Mouse (Mus musculus) kidney, postnatal 36 days (tissue): ENCODE measurements around the gene Otop2.

Experiments used
- DNase-seq, 2 experiments: peaks; one replicate each; pipeline ENCODE4 v3.0.0; 2021 to 2022; ENCODE audit warnings: mixed read lengths in 2 of 2

Otop2 gene

DNA sequence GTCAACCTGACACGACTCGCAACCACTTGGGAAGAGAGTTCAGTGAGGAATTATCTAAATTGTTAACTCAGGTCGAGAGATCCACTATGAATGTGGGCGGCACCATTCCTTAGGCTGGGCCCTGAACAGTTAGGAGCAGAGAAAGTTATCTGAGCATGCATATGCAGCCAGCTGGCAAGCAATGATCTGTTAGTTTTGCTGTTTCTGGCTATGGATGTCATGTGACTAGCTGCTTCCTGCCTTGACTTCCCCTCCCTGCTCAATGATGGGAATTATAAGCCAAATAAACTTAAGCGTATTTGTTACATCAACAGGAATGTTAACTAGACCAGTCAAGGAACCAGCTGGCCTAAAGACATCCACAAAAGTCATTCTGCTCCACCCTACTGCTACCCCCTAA lies 46.4 kb downstream of the Otop2 start:
- DNase-seq = no peak

GRCm38 (mm10) chr11:115354183-115354582 lies 47.2 kb downstream of the Otop2 start:
- DNase-seq = peak; percentile 61 to 80

DNA sequence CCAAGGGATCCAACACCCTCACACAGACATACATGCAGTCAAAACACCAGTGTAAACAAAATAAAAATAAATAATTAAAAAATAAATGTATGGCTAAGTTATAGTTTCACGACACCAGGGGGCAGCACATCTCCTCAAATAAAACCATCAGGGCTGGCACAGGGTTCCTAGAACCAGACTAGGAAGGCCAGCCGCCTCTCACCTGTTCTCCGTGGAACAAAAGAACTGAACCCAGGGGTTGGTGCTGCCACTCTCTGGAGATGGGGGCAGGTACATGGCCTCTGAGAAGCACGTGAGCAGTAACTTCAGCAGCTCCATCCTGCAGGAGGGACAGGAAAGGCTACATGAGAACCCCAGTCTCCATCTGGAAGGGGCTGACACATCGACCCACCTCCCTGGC lies 51.5 kb downstream of the Otop2 start:
- DNase-seq = peak; percentile 80 to 89

- no peak for DNase-seq
Measured at GRCm38 (mm10) chr11:115359293-115359692, 52.3 kb downstream of the Otop2 start.

DNA sequence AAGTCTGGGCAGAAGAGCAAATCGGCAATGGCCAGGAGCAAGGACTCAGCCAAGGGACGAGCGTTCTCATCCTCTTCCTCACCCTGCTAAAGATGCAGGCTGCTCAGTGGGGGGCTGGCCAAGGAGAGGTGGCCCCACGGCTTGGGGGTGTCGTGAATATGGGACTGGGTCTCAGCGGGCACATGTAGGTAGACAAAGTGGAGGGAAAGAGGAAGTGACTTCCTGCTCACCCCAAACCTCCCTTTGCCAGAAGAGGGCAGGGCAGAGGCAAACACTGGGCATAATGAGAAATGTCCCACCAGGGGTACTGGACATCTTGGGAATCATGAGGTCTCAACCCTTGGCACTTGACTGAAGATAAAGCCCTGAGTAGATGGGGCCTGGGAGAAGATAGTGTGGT lies 52.8 kb downstream of the Otop2 start:
- DNase-seq = no peak

DNA sequence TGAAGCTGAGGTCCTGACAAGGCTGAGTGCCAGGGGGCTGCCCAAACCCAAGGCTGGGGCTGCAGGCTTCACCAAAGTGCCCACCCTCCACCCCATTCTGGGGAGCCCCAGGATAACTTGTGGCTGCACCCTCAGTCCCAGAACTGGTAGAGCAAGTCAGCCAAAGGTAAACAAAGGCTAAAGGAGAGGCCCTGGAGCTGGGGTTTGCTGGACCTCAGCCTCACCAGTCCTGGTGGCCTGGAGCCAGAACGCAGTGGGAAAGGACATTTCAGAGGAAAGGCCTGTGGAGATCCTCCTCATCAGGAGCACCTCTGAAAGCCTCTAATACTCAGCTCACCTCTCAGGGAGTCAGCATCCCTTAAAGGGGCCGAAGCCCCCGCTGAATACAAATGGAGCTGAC lies 57.2 kb downstream of the Otop2 start:
- no peak for DNase-seq

- no peak for DNase-seq
Measured at GRCm38 (mm10) chr11:115366039-115366705, 59.2 kb downstream of the Otop2 start.

DNA sequence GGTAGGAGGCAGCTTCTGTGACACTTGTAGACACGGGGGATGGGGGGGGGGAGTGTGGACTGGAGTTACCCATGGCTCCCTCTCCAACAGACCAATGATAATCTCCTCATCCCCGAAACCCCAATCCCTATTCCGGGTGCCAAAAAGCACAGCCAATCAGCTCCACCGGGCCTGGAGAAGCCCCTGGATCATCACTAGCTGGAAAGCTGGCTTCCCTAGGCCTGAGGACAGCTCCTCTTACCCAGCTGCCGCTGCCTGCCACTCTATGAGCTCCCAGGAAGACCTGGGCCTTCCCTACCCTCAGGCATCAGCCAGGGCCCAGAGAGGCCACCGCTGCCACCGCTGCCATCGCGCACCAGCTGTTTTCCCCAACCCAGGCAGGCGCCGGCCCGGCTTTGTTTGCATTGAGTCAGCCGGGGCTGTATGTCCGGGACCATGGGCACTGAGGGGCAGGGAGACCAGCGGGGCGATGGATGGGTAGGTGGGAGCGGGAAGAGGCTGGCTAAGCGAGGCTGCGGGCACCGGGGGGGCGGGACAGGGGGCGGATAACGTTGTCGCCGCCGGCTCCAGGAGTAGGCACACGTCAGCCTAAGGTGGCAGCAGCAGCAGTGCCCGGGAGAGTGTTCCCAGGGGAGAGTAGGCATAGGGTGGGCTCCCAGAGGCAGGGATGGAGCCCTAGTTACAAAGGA lies 59.9 kb downstream of the Otop2 start:
- no peak for DNase-seq

DNA sequence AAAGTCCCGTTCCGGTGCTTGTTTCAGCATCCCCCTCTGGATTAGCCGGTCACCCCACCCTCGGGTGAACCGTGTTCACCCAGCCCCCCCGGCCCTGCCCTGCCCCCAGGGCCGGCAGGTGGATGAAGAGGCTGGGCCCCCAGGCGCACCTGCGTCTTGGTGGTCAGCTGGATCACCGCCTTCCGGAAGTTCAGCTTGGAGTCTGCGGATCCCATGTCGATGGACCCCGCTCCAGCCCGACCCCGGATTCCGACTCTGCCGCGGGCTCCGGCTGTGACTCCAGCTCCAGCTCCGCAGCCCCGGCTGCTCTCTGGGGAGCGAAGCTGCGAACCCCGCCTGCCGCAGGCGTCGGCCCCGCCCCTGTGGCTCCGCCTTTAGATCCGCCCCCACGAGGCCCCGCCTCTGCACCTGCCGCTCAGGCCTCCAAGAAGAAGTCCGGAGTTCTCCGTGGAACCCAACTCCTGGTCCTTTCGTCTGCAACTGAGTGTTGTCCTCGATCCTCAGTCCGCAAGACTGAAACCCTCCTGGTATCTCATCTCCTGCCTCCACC lies 60.5 kb downstream of the Otop2 start, which contains the start of gene Hid1:
TSS of gene Hid1 (minus strand) at position 362 of the 550 bp plus-strand sequence.
- peak; percentile 86 to 93 for DNase-seq

DNA sequence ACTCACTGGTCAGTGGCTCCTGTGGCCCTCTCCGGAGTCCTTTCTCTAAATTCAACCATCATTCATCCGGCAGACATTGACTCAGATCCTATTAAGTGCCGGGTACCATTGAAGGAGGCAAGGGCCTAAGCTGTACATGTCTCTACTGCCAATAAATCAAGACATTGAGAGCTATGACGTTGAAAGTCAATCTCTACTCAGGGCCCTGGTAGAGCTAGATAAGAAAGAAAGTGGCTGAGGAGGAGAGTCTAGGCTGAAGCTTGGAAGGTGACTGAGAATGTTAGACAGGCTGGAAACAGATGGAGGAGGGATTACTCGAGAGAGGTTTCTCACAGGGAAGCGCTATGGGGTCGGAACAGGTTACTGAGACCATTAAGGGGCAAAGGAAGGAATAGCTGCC lies 63.4 kb downstream of the Otop2 start:
- DNase-seq = no peak

GRCm38 (mm10) chr11:115371354-115371753 lies 64.4 kb downstream of the Otop2 start:
- DNase-seq = no peak

DNA sequence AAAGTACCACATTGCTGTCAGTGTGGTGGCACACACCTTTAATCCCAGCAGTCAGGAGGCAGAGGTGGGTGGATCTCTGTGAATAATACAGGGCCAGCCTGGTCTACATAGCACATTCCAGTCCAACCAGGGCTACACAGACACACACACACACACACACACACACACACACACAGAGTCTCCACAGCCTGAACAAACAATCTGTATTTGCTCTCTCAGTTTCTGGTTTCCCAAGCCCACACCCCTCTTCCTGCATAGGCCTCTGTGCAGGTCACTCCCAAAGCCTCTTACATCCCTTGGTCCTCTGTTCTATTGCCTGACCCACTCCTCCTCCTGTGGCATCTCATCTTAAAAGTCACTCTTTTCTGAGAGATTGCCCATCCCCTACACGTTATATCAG lies 65.1 kb downstream of the Otop2 start:
- DNase-seq = no peak

GRCm38 (mm10) chr11:115372737-115373136 lies 65.8 kb downstream of the Otop2 start:
- no peak for DNase-seq

DNA sequence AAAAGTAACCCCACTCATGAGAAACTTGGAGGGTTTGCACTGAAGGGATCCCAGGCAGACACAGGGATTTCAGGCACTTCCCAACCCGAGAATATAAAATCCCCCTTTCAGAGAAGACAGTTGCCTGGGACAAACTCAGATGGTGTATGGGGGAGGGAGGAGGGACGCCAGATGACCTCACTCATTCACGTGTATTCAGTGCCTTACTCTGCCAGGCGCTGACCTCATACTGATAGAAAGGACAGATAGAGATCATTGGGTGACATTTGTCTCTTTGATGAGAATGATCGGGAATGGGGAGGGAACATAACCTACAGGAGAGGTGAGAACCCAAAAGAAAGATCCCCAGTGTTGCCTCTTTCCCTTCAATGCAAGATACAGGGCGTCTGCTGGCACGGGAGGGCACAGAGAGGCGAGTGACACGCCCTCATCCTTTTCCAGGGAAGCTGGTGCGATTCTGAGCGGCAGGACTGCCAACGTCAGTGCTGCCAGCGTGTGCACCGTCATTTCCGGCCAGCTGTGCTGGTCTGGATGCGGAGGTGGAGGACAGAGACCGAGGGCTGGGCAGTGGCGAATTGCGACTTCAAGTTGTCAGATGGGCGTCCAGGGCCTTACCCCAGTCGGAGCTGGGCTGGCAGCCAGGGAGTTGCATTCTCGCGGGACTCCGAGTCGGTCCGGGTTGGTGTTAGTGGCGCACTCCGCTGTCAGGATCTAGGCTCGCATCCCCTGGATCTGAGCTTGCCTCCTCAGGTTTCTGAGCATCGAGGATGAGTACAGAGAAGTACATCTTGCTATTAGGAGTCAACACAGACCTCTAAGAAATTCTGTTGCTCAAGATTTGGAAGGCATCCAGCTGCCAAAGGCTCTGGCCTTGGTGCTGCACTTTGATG lies 67.1 kb downstream of the Otop2 start:
- peak; percentile 65 to 82 for DNase-seq

DNA sequence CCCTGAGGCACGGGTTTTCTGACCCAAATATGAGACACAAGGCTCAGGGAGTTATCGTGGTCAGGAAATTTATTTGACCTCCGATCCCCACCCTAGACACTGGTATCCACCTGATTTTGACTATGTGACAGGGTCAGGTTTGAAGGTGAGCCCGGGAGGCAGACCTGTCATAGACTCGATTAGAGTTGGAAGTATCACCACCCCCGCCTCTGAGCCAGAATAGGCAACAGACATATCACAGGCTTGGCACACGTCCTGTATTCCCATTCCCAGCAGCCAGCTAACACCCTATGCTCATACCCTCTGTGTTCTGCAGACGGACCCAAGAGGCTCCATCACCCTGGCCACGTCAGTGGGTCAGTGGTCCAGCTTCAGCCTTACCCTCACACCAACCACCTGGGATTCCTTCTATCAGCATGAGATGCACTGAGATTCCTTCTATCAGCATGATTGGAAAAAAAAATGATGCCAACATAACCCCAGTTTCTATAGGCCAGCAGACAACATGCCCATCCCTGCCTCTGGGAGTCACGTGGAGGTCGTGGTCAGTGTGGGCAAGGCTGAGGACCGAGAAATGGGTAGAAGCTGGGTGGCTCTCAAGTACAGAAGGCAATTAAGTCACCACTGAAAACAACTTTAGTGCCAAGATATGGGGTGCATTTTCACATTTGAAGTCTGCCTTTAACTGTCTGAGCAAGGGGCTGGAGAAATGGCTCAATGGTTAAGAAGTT lies 67.9 kb downstream of the Otop2 start:
- no peak for DNase-seq

- DNase-seq = no peak
Measured at GRCm38 (mm10) chr11:115376722-115377121, 69.8 kb downstream of the Otop2 start.

DNA sequence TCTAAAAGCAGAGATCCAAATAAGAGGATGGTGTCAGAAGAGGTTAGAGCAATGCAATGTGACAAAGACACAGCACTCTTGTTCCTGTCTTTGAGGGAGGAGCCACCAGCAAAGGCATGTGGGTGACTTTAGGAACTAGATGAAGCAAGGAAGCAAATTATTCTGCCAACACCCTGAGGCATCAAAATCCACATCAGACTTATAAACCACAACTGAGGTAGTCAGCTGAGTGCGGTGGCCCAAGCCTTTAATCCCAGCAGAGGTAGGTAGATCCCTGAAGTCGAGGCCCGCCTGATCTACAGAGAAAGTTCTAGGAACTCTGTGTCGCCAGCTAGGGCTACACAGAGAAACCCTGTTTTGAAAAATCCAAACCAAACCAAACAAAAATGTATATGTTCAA lies 70.3 kb downstream of the Otop2 start:
- no peak for DNase-seq

DNA sequence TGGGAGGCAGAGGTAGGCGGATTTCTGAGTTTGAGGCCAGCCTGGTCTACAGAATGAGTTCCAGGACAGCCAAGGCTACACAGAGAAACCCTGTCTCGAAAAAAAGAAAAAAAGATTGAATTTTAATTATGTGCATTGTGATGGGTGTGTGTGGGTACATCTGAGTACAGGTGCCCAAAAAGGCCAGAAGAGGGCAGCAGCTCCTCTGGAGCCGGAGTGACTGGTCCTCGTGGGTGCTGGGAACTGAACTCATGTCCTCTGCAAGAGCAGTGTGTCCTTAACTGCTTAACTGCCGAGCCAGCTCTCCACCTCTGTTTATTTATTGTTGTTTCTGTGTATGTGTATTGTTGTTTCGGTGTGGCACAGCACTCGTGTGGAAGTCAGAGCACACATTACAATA lies 70.9 kb downstream of the Otop2 start:
- no peak for DNase-seq

- peak in 1 of 2 experiments; percentile 29 for DNase-seq
Measured at GRCm38 (mm10) chr11:115381276-115381675, 74.3 kb downstream of the Otop2 start.
